Comparison of ENCODE assay signal across 8 mouse cellular contexts in the genomic region with DNA sequence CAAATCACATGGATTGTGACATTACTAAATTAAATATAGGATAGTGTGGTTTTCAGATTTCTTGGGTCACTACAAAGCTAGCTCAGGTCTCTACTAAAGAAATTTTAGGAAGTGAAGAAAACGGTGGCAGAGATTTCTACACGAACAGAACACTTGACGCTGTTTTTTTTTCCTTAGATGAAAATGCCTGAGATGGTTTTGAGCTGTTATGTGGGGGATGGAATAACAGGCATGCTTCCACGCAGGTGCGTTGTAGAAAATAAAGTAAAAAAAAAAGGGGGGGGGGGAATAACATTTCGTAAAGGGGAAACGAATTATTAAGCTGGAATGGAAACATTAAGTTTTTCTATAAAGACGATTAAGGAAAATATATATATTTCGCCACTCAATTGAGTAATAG. TPM values are rescaled to one million over a fixed set of nuclear protein-coding genes. Genes with fewer than 3 reads are reported as not detected.
A peak's percentile ranks its signal among the peaks of the same experiment; 100 is the strongest.
DNase-seq lines count a peak whose midpoint lies in the region; ATAC-seq lines count a peak whose summit lies in the region.

No protein-coding gene starts in this region.

- no peak overlapping the region for H3K9ac ChIP-seq in neural tube, embryonic 11.5 days (ENCODE audit: low read length)
- H3K9ac ChIP-seq in forebrain, embryonic 13.5 days = peak overlapping the region; percentile 87
- H3K9ac ChIP-seq in limb, embryonic 15.5 days = peak overlapping the region; percentile 82; the same call in 1 of the 2 replicates
- no peak overlapping the region for H3K9ac ChIP-seq in stomach, embryonic 15.5 days

- 38% methylated on average over 9 of the region's 9 CpGs for WGBS in neural tube, embryonic 11.5 days
- WGBS in forebrain, embryonic 13.5 days = 35% methylated on average over 9 of the region's 9 CpGs
- WGBS in limb, embryonic 15.5 days = 18% methylated on average over 9 of the region's 9 CpGs
- WGBS in stomach, embryonic 15.5 days = 24% methylated on average over 9 of the region's 9 CpGs

- H3K27ac ChIP-seq in neural tube, embryonic 11.5 days (ENCODE audit: low read depth, low read length) = no peak overlapping the region
- no peak overlapping the region for H3K27ac ChIP-seq in forebrain, embryonic 13.5 days
- peak overlapping the region; percentile 92; the same call in 1 of the 2 replicates for H3K27ac ChIP-seq in limb, embryonic 15.5 days
- H3K27ac ChIP-seq in stomach, embryonic 15.5 days = no peak overlapping the region

- peak overlapping the region; percentile 87 for H3K4me3 ChIP-seq in neural tube, embryonic 11.5 days (ENCODE audit: low read depth, low read length)
- H3K4me3 ChIP-seq in forebrain, embryonic 13.5 days = peak overlapping the region; percentile 88
- peak overlapping the region; percentile 87 for H3K4me3 ChIP-seq in limb, embryonic 15.5 days
- peak overlapping the region; percentile 83 for H3K4me3 ChIP-seq in stomach, embryonic 15.5 days (replicated peaks)

- peaks cover 5% of the 10 kb centered on the region; the same call in 1 of the 2 replicates for H3K4me1 ChIP-seq in neural tube, embryonic 11.5 days (ENCODE audit: control insufficient read depth, insufficient read depth, low read length)
- peaks cover 25% of the 10 kb centered on the region for H3K4me1 ChIP-seq in forebrain, embryonic 13.5 days
- H3K4me1 ChIP-seq in limb, embryonic 15.5 days = peaks cover 19% of the 10 kb centered on the region
- peaks cover 8% of the 10 kb centered on the region; the same call in 1 of the 2 replicates for H3K4me1 ChIP-seq in stomach, embryonic 15.5 days

- peak overlapping the region; percentile 81 for H3K4me2 ChIP-seq in neural tube, embryonic 11.5 days (ENCODE audit: low read depth)
- H3K4me2 ChIP-seq in forebrain, embryonic 13.5 days = peak overlapping the region; percentile 88
- peak overlapping the region; percentile 75 for H3K4me2 ChIP-seq in limb, embryonic 15.5 days
- H3K4me2 ChIP-seq in stomach, embryonic 15.5 days = peak overlapping the region; percentile 78

- no peaks in the 10 kb centered on the region for H3K9me3 ChIP-seq in neural tube, embryonic 11.5 days (ENCODE audit: control insufficient read depth, low read length)
- H3K9me3 ChIP-seq in forebrain, embryonic 13.5 days (replicated peaks) = no peaks in the 10 kb centered on the region
- no peaks in the 10 kb centered on the region for H3K9me3 ChIP-seq in limb, embryonic 15.5 days
- H3K9me3 ChIP-seq in stomach, embryonic 15.5 days = no peaks in the 10 kb centered on the region

- intact Hi-C loops in gastrocnemius, postnatal 14 days (cut with DNase I; ENCODE audit: low total_unique reads) = loop anchor here (5.0 kb wide), 2 partner anchors 50 to 65 kb away; partner anchors contain the start of gene Smbd1

- DNase-seq in neural tube, embryonic 11.5 days (ENCODE audit: low spot score) = no peak
- no peak for DNase-seq in neural tube, embryonic 10.5 days (ENCODE audit: extremely low spot score, low spot score)
- no peak for DNase-seq in gastrocnemius, postnatal 14 days
- DNase-seq in lung, postnatal 14 days = no peak

- H3K27me3 ChIP-seq in neural tube, embryonic 11.5 days (ENCODE audit: control insufficient read depth, insufficient read depth, low read length) = no peaks in the 10 kb centered on the region
- no peaks in the 10 kb centered on the region for H3K27me3 ChIP-seq in forebrain, embryonic 13.5 days
- H3K27me3 ChIP-seq in limb, embryonic 15.5 days = no peaks in the 10 kb centered on the region
- H3K27me3 ChIP-seq in stomach, embryonic 15.5 days (replicated peaks) = no peaks in the 10 kb centered on the region

- ATAC-seq in neural tube, embryonic 11.5 days (ENCODE audit: insufficient read depth, low FRiP score, low TSS enrichment) = no peak
- ATAC-seq in forebrain, embryonic 13.5 days = no peak
- ATAC-seq in limb, embryonic 15.5 days (ENCODE audit: insufficient number of reproducible peaks, low FRiP score, low TSS enrichment, low read depth) = no peak
- ATAC-seq in stomach, embryonic 15.5 days (ENCODE audit: insufficient read depth, low FRiP score, low read depth) = no peak
- no peak for ATAC-seq in monocyte, adult 5-6 weeks (replicated peaks; ENCODE audit: insufficient number of reproducible peaks, low FRiP score, low TSS enrichment, poor library complexity, severe bottlenecking)

- no peaks in the 10 kb centered on the region for H3K36me3 ChIP-seq in neural tube, embryonic 11.5 days (ENCODE audit: control insufficient read depth, insufficient read depth, low read length)
- H3K36me3 ChIP-seq in forebrain, embryonic 13.5 days (ENCODE audit: poor library complexity, severe bottlenecking) = no peaks in the 10 kb centered on the region
- H3K36me3 ChIP-seq in limb, embryonic 15.5 days = no peaks in the 10 kb centered on the region
- H3K36me3 ChIP-seq in stomach, embryonic 15.5 days = no peaks in the 10 kb centered on the region

RNA-seq across cellular contexts. Expression of gene Fyttd1, which starts 0.5 kb away (rescaled TPM):
- polyA plus RNA-seq in neural tube, embryonic 11.5 days (2014; fragmentation: Nextera tagmentation; extraction: Ambion mirVana) = 122 and 127 TPM in 2 replicates
- 103 and 119 TPM in 2 replicates for polyA plus RNA-seq in forebrain, embryonic 13.5 days (2015; fragmentation: Nextera tagmentation; extraction: Ambion mirVana)
- polyA plus RNA-seq in limb, embryonic 15.5 days (2015; fragmentation: Nextera tagmentation; extraction: Ambion mirVana) = 102 TPM in 2 replicates
- polyA plus RNA-seq in stomach, embryonic 15.5 days (2015; fragmentation: Nextera tagmentation; extraction: Ambion mirVana) = 77.5 and 85.7 TPM in 2 replicates
- 55.8 to 78.8 TPM (median 67.5 TPM) in 3 replicates for total RNA-seq in monocyte, adult 5-6 weeks (2017)
- 100 to 1,000 TPM; 108 to 111 TPM for total RNA-seq in gastrocnemius, postnatal 14 days (2021)

RNA-seq across cellular contexts. Expression of gene Rubcn, which starts 0.7 kb away (rescaled TPM):
- 18.1 and 21.2 TPM in 2 replicates for polyA plus RNA-seq in neural tube, embryonic 11.5 days (2014; fragmentation: Nextera tagmentation; extraction: Ambion mirVana)
- 22.3 and 25.0 TPM in 2 replicates for polyA plus RNA-seq in forebrain, embryonic 13.5 days (2015; fragmentation: Nextera tagmentation; extraction: Ambion mirVana)
- 22.7 and 24.2 TPM in 2 replicates for polyA plus RNA-seq in limb, embryonic 15.5 days (2015; fragmentation: Nextera tagmentation; extraction: Ambion mirVana)
- 16.5 and 17.1 TPM in 2 replicates for polyA plus RNA-seq in stomach, embryonic 15.5 days (2015; fragmentation: Nextera tagmentation; extraction: Ambion mirVana)
- total RNA-seq in monocyte, adult 5-6 weeks (2017) = 12.4 to 41.8 TPM (median 31.2 TPM) in 3 replicates
- total RNA-seq in gastrocnemius, postnatal 14 days (2021) = 10 to 100 TPM; 28.8 to 30.0 TPM

RNA-seq across cellular contexts. Expression of gene Lrch3, which starts 37.1 kb away (rescaled TPM):
- polyA plus RNA-seq in neural tube, embryonic 11.5 days (2014; fragmentation: Nextera tagmentation; extraction: Ambion mirVana) = 39.0 and 42.4 TPM in 2 replicates
- 36.7 and 39.9 TPM in 2 replicates for polyA plus RNA-seq in forebrain, embryonic 13.5 days (2015; fragmentation: Nextera tagmentation; extraction: Ambion mirVana)
- 23.1 TPM in 2 replicates for polyA plus RNA-seq in limb, embryonic 15.5 days (2015; fragmentation: Nextera tagmentation; extraction: Ambion mirVana)
- 16.9 TPM in 2 replicates for polyA plus RNA-seq in stomach, embryonic 15.5 days (2015; fragmentation: Nextera tagmentation; extraction: Ambion mirVana)
- total RNA-seq in monocyte, adult 5-6 weeks (2017) = 37.4 to 67.8 TPM (median 44.9 TPM) in 3 replicates
- 10 to 100 TPM; 18.1 to 21.7 TPM for total RNA-seq in gastrocnemius, postnatal 14 days (2021)

Comparison
In these comparisons a context has a peak if more than half of its experiments do, and no peak if none do; other contexts are left out.
1. H3K9ac ChIP-seq: peak in forebrain, embryonic 13.5 days (single experiment) and limb, embryonic 15.5 days (single experiment); none in neural tube, embryonic 11.5 days (single experiment) and stomach, embryonic 15.5 days (single experiment).
2. Peak in every context shown above with its lines, with median percentiles within 50 percentile points of each other: H3K4me2 ChIP-seq and H3K4me3 ChIP-seq.